Mouse (Mus musculus): Measurements from ENCODE around the gene Amotl1. TPM values are rescaled to one million over a fixed set of nuclear protein-coding genes. Genes with fewer than 3 reads are reported as not detected.

Amotl1 gene
- total RNA-seq, 1 experiment from 2014 or later, result 36.1 TPM

Other genes starting within 250 kb of the Amotl1 start
- gene Kdm4d, start 144.6 kb downstream of the Amotl1 start, total RNA-seq (2021), result 0.73 TPM in 1 of 2 replicates, not detected in the other
- gene Cwc15, start 144.4 kb downstream of the Amotl1 start, total RNA-seq (2021), result 130 and 135 TPM in 2 replicates
- gene Piwil4, start 95.7 kb upstream of the Amotl1 start, total RNA-seq (2021), result 0.12 TPM in 1 of 2 replicates, not detected in the other
- 0.95 and 1.3 TPM in 2 replicates for gene Fut4, start 107.3 kb upstream of the Amotl1 start, total RNA-seq (2021)
- gene 1700012B09Rik, start 126.0 kb upstream of the Amotl1 start, total RNA-seq (2021), result not detected in 2 replicates
- 20.4 and 22.0 TPM in 2 replicates for gene Mre11a, start 139.6 kb upstream of the Amotl1 start, total RNA-seq (2021)
- gene Ankrd49, start 139.8 kb upstream of the Amotl1 start, total RNA-seq (2021), result 14.8 and 18.0 TPM in 2 replicates
- gene Gpr83, start 215.2 kb upstream of the Amotl1 start, total RNA-seq (2021), result not detected in 2 replicates

Measured in adrenal gland, postnatal 25 days (tissue).